Mouse (Mus musculus) CH12.LX (cell line): ENCODE measurements around the gene Tchhl1.

Experiments used
- CTCF ChIP-seq, 2 experiments: IDR thresholded peaks in 1 of 2; conservative IDR thresholded peaks in 1 of 2; 2 replicates each; pipeline ENCODE4 v1.5.1; 2011 to 2012; ENCODE audit warnings: low read depth in 2 of 2, low read length in 2 of 2, improper control_type of control experiment in 1 of 2, inconsistent platforms in 1 of 2, mild to moderate bottlenecking in 1 of 2, moderate library complexity in 1 of 2
- EP300 ChIP-seq: IDR thresholded peaks from 2 replicates; pipeline ENCODE4 v1.6.1; 2011; ENCODE audit warnings: low read length, improper control_type of control experiment
- GABPA ChIP-seq: IDR thresholded peaks from 2 replicates; pipeline ENCODE4 v1.6.1; 2012; ENCODE audit warnings: low read depth, low read length, improper control_type of control experiment, inconsistent platforms; ENCODE audit not compliant: insufficient replicate concordance
- HCFC1 ChIP-seq: IDR thresholded peaks from 2 replicates; pipeline ENCODE4 v1.6.1; 2012; ENCODE audit warnings: low read depth, mild to moderate bottlenecking, inconsistent platforms, low read length, improper control_type of control experiment
- MAX ChIP-seq: IDR thresholded peaks from 2 replicates; pipeline ENCODE4 v1.6.1; 2011; ENCODE audit warnings: low read length, improper control_type of control experiment
- POLR2A ChIP-seq: IDR thresholded peaks from 2 replicates; pipeline ENCODE4 v1.6.1; 2011; ENCODE audit warnings: low read depth, mild to moderate bottlenecking, improper control_type of control experiment, low read length
- RAD21 ChIP-seq: IDR thresholded peaks from 2 replicates; pipeline ENCODE4 v1.6.1; 2011; ENCODE audit warnings: low read depth, mild to moderate bottlenecking, low read length, improper control_type of control experiment, moderate library complexity
- SMC3 ChIP-seq: IDR thresholded peaks from 2 replicates; pipeline ENCODE4 v1.6.1; 2011; ENCODE audit warnings: low read depth, low read length, improper control_type of control experiment
- TCF12 ChIP-seq: IDR thresholded peaks from 2 replicates; pipeline ENCODE4 v1.6.1; 2014; ENCODE audit warnings: low read depth, mild to moderate bottlenecking, inconsistent platforms, low read length, improper control_type of control experiment
- USF1 ChIP-seq: IDR thresholded peaks from 2 replicates; pipeline ENCODE4 v1.6.1; 2014; ENCODE audit warnings: low read depth, mild to moderate bottlenecking, inconsistent platforms, low read length, improper control_type of control experiment

GRCm38 (mm10) chr3:93512386-93513101 is 44.0 kb downstream of the Tchhl1 start:
- TF ChIP-seq CTCF (conservative IDR thresholded peaks at IDR 0.05 in 1 of 2, IDR thresholded peaks at IDR 0.05 in 1 of 2; ENCODE audit: low read depth in 2 of 2, low read length in 2 of 2) (no peak), GABPA (no peak), MAX (no peak), TCF12 (no peak), SMC3 (no peak), HCFC1 (no peak), POLR2A (no peak), EP300 (no peak), USF1 (no peak), RAD21 (no peak)
